Mouse (Mus musculus) thymus, postnatal 4 days (tissue): ENCODE measurements around the gene Tlnrd1.

Source experiments
- DNase-seq: peaks from one replicate; pipeline ENCODE4 v3.0.0; 2021

Gene Tlnrd1

GRCm38 (mm10) chr7:83842486-83843259 lies 41.4 kb downstream of the Tlnrd1 start:
- DNase-seq, result no peak

GRCm38 (mm10) chr7:83840076-83840475 lies 44.0 kb downstream of the Tlnrd1 start:
- no peak for DNase-seq

GRCm38 (mm10) chr7:83838525-83839224 lies 45.4 kb downstream of the Tlnrd1 start:
- no peak for DNase-seq
